Mouse (Mus musculus) limb, embryonic 11.5 days (tissue): Measurements from ENCODE around the gene Mbl2. TPM values are rescaled to one million over a fixed set of nuclear protein-coding genes. Genes with fewer than 3 reads are reported as not detected.
A peak's percentile ranks its signal among the peaks of the same experiment; 100 is the strongest.

Source experiments
- ATAC-seq: fragments of 200-750 bp; cut with Nextera tagmentation; 2 replicates; pipeline ENCODE4 v1.8.0; 2017; ENCODE audit warnings: low read depth; ENCODE audit not compliant: insufficient number of reproducible peaks, low FRiP score, low TSS enrichment
- DNase-seq: peaks from one replicate; pipeline ENCODE4 v3.0.0-alpha.2; 2015; ENCODE audit warnings: low spot score
- H3K27ac ChIP-seq: fragments of 300-500 bp; sonication (generic); replicated peaks from 2 replicates; pipeline ENCODE4 v1.5.1; 2014; ENCODE audit warnings: low read depth, mild to moderate bottlenecking, low read length
- H3K27me3 ChIP-seq: fragments of 300-500 bp; sonication (generic); 2 replicates; pipeline ENCODE4 v1.6.1; 2014; ENCODE audit warnings: mild to moderate bottlenecking, low read length, mixed read lengths; ENCODE audit not compliant: control insufficient read depth, insufficient read depth
- H3K36me3 ChIP-seq: fragments of 300-500 bp; sonication (generic); 2 replicates; pipeline ENCODE4 v1.6.1; 2014; ENCODE audit warnings: mild to moderate bottlenecking, low read length, moderate library complexity, mixed read lengths; ENCODE audit not compliant: control insufficient read depth, insufficient read depth
- H3K4me1 ChIP-seq: fragments of 300-500 bp; sonication (generic); 2 replicates; pipeline ENCODE4 v1.6.1; 2014; ENCODE audit warnings: low read length, mixed read lengths; ENCODE audit not compliant: control insufficient read depth, insufficient read depth
- H3K4me2 ChIP-seq: fragments of 300-500 bp; sonication (generic); 2 replicates; pipeline ENCODE4 v1.6.1; 2014; ENCODE audit warnings: low read depth, mild to moderate bottlenecking, moderate library complexity; ENCODE audit not compliant: severe bottlenecking
- H3K4me3 ChIP-seq: fragments of 300-500 bp; sonication (generic); 2 replicates; pipeline ENCODE4 v1.5.1; 2014; ENCODE audit warnings: low read depth, low read length
- H3K9ac ChIP-seq: fragments of 300-500 bp; sonication (generic); 2 replicates; pipeline ENCODE4 v1.6.1; 2014; ENCODE audit warnings: mild to moderate bottlenecking, low read length
- H3K9me3 ChIP-seq: fragments of 300-500 bp; sonication (generic); 2 replicates; pipeline ENCODE4 v1.6.1; 2016; ENCODE audit warnings: low read length; ENCODE audit not compliant: control insufficient read depth
- WGBS: fragments of 180-500 bp; shearing (Covaris S2); extraction: QIAGEN DNeasy Blood & Tissue Kit; methylation state at CpG from one replicate; pipeline ENCODE4 v1.1.7; 2014; 5-methylcytosine and 5-hydroxymethylcytosine counted together
- microRNA-seq: library from miRNA; unstranded; fragments of <30 nt; microRNA quantifications from one replicate; pipeline ENCODE4, GENCODE M21; 2016
- polyA plus RNA-seq: library from polyadenylated mRNA; unstranded; fragments of >200 nt; fragmentation: Nextera tagmentation; extraction: Ambion mirVana; gene quantifications from 2 replicates; pipeline ENCODE4 v1.2.1, GENCODE M21; 2014

The Mbl2 gene
- polyA plus RNA-seq, 1 experiment from 2014 or later = not detected

GRCm38 (mm10) chr19:30252253-30252652 is 19.5 kb downstream of the Mbl2 start:
- Histone ChIP-seq H3K27ac (no peak overlapping the region), H3K36me3 (no peaks in the 10 kb centered on the region), H3K4me2 (no peak overlapping the region), H3K4me3 (no peak overlapping the region), H3K4me1 (0 out of 2 replicates have a peak, but pooled peaks cover 3% of the 10 kb centered on the region), H3K27me3 (no peaks in the 10 kb centered on the region), H3K9me3 (no peaks in the 10 kb centered on the region), H3K9ac (no peak overlapping the region)
- ATAC-seq (no peak), DNase-seq (no peak)
- WGBS = 61% methylated on average over 2 of the region's 2 CpGs

DNA sequence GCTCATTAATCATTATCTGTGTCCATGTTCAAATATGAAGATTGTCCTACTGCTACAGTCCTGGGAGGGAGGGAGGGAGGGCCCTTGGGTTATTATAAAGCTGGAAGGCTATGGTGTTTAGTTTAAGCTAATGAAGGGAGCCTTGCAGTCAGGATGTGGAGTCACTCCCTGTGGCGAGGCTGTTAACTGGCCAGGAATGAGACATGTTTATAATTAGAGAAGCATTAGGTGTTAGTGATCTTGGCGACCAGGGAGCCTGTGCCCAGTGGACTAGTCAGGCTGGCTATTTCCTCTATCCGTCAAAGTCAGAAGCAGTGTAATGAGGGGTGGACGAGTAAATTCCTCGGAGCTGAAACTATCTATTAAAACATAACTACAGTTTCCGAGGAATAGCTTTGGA is 23.6 kb downstream of the Mbl2 start:
- no peaks in the 10 kb centered on the region for H3K36me3 ChIP-seq
- no peak overlapping the region for H3K4me2 ChIP-seq
- H3K4me1 ChIP-seq = 0 out of 2 replicates have a peak, but pooled peaks cover 3% of the 10 kb centered on the region
- no peak overlapping the region for H3K27ac ChIP-seq
- H3K4me3 ChIP-seq = no peak overlapping the region
- H3K9me3 ChIP-seq = no peaks in the 10 kb centered on the region
- no peak overlapping the region for H3K9ac ChIP-seq
- DNase-seq (peak; percentile 67), ATAC-seq (peak; percentile 65; the same call in 1 of the 2 replicates)
- WGBS = 3% methylated on average over 6 of the region's 6 CpGs
- H3K27me3 ChIP-seq = no peaks in the 10 kb centered on the region

DNA sequence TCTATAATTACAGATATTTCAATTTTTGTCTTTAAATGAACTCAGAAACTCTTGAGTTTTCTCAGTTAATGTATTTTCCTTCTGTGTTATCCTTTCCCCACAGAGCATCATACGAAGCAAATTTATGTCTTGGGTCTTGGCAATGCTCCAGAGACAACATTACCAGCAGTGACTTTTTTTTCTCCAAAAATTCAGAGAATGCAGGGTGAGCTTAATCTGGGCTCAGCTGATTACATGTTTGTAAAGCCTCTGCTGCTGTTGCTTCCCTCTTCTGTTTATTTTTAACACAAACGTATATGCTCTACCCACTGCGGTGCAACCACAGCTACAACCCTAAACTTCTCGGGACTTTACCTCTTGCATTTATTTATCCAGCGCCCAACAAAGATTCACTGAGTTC is 48.4 kb downstream of the Mbl2 start:
- Histone ChIP-seq H3K9ac (no peak overlapping the region), H3K9me3 (no peaks in the 10 kb centered on the region), H3K4me1 (peaks cover 3% of the 10 kb centered on the region; the same call in 1 of the 2 replicates), H3K27ac (no peak overlapping the region), H3K36me3 (no peaks in the 10 kb centered on the region), H3K4me2 (no peak overlapping the region), H3K27me3 (no peaks in the 10 kb centered on the region), H3K4me3 (no peak overlapping the region)
- 72% methylated on average over 5 of the region's 5 CpGs for WGBS
- ATAC-seq = no peak
- no peak for DNase-seq

DNA sequence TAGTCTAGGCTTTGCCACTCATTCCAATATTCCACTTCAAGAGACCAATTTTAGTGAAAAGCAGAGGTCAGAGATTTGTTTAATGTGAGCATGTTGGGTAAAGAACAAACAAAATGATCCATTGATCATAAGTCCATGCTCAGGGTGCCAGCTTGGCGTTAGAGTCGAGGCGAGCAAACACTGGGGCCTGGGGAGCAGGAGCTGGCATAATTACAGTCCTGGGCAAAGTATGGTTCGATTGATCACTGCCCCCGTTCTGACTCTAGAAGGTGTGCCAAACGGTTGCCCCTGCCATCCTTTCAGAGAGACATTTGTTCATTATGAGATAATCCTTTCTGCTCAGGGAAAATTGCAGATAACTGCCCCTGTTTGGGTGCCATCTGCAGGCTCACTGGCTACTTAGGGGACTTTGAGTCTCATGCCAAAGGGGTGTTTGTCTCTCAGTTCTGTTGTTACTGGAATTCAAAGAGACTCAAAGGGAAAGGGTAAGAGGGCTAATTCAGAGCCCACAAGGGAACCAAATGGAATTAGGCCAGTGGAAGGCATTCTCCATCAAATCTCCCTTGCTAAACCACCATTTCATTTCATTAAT is 55.3 kb downstream of the Mbl2 start:
- Histone ChIP-seq H3K27ac (no peak overlapping the region), H3K9me3 (no peaks in the 10 kb centered on the region), H3K27me3 (no peaks in the 10 kb centered on the region), H3K4me2 (no peak overlapping the region), H3K9ac (no peak overlapping the region), H3K36me3 (no peaks in the 10 kb centered on the region), H3K4me1 (peaks cover 3% of the 10 kb centered on the region; the same call in 1 of the 2 replicates), H3K4me3 (no peak overlapping the region)
- no peak for DNase-seq
- 88% methylated on average over 6 of the region's 6 CpGs for WGBS
- ATAC-seq = no peak

Small RNAs within 50 kb of the gene (microRNA-seq; reads per million reads assigned to microRNA genes)
- not detected for gene Gm24108

Other genes with a start within 250 kb of the Mbl2 start
- gene Trpd52l3, start 229.2 kb upstream of the Mbl2 start, polyA plus RNA-seq = not detected in 2 replicates
- gene Uhrf2, start 202.4 kb upstream of the Mbl2 start, polyA plus RNA-seq = 83.3 and 89.1 TPM in 2 replicates
- 8.3 and 9.2 TPM in 2 replicates for gene Gldc, start 57.5 kb upstream of the Mbl2 start, polyA plus RNA-seq